Comparison of ENCODE assay signal across 18 mouse cellular contexts in the genomic region with DNA sequence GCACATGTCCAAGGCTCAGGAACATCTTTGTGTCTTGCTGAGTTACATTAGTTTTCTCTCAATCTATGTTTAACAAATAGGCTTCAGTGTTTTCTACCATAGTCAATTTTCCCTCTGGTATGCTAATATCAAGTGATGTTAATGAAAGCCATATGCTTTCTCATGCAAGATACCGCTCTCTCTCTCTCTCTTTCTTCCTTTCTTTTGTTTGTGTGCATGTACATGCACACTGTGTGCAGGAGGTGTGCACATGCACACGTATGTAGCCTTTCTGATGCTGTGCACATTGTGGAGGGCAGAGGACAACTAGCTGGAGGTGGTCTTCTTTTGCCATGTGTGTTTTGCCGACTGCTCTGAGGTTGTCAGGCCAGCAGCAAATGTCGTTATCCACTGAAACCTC.
A peak's percentile ranks its signal among the peaks of the same experiment; 100 is the strongest.
DNase-seq lines count a peak whose midpoint lies in the region; ATAC-seq and TF ChIP-seq lines count a peak whose summit lies in the region.
"Had no signal": no experiment of that assay in that cellular context is flagged by ENCODE, and none has a peak within 500 bp of the region (broad histone marks: within the 10 kb centered on the region; RNA-seq: fewer than 3 reads in every experiment).

No protein-coding gene starts in this region.

- no peaks in the 10 kb centered on the region for H3K36me3 ChIP-seq in kidney, embryonic 14.5 days (ENCODE audit: control insufficient read depth, insufficient read depth, low read length)
- H3K36me3 ChIP-seq in embryonic facial prominence, embryonic 13.5 days: no peaks in the 10 kb centered on the region
- H3K36me3 ChIP-seq in limb, embryonic 14.5 days (ENCODE audit: control insufficient read depth, insufficient read depth, low read length): no peaks in the 10 kb centered on the region
- H3K36me3 ChIP-seq in neural tube, embryonic 12.5 days: no peaks in the 10 kb centered on the region
- H3K36me3 ChIP-seq: embryonic facial prominence, embryonic 15.5 days; forebrain, embryonic 12.5 days; heart, embryonic 12.5 days had no signal

- peaks cover 8% of the 10 kb centered on the region; the same call in 1 of the 2 replicates for H3K4me1 ChIP-seq in kidney, embryonic 14.5 days (ENCODE audit: control insufficient read depth, insufficient read depth, low read length)
- H3K4me1 ChIP-seq in embryonic facial prominence, embryonic 13.5 days: peaks cover 11% of the 10 kb centered on the region
- peaks cover 13% of the 10 kb centered on the region for H3K4me1 ChIP-seq in limb, embryonic 14.5 days (ENCODE audit: control insufficient read depth, insufficient read depth, low read length)
- H3K4me1 ChIP-seq in neural tube, embryonic 12.5 days: peaks cover 9% of the 10 kb centered on the region; the same call in 1 of the 2 replicates
- H3K4me1 ChIP-seq: embryonic facial prominence, embryonic 15.5 days; forebrain, embryonic 12.5 days had no signal

- 0 out of 2 replicates have a peak overlapping the region, but pooled peaks have one; percentile 17 for H3K27ac ChIP-seq in kidney, embryonic 14.5 days (ENCODE audit: low read depth, low read length)
- H3K27ac ChIP-seq in embryonic facial prominence, embryonic 13.5 days: peak overlapping the region; percentile 12; the same call in 1 of the 2 replicates
- H3K27ac ChIP-seq in limb, embryonic 14.5 days (replicated peaks; ENCODE audit: low read depth, low read length): peak overlapping the region; percentile 53
- H3K27ac ChIP-seq in neural tube, embryonic 12.5 days: no peak overlapping the region
- H3K27ac ChIP-seq: embryonic facial prominence, embryonic 15.5 days; forebrain, embryonic 12.5 days had no signal

- no peak overlapping the region for H3K4me3 ChIP-seq in kidney, embryonic 14.5 days (ENCODE audit: low read length)
- H3K4me3 ChIP-seq in embryonic facial prominence, embryonic 13.5 days: no peak overlapping the region
- H3K4me3 ChIP-seq in limb, embryonic 14.5 days (replicated peaks; ENCODE audit: low read length): no peak overlapping the region
- H3K4me3 ChIP-seq in neural tube, embryonic 12.5 days: no peak overlapping the region
- H3K4me3 ChIP-seq: embryonic facial prominence, embryonic 15.5 days; forebrain, embryonic 12.5 days; heart, embryonic 12.5 days had no signal

- H3K9ac ChIP-seq in kidney, embryonic 14.5 days (ENCODE audit: low read depth, low read length): no peak overlapping the region
- no peak overlapping the region for H3K9ac ChIP-seq in embryonic facial prominence, embryonic 13.5 days
- H3K9ac ChIP-seq in limb, embryonic 14.5 days (ENCODE audit: low read depth, low read length, severe bottlenecking): no peak overlapping the region
- no peak overlapping the region for H3K9ac ChIP-seq in neural tube, embryonic 12.5 days
- H3K9ac ChIP-seq: embryonic facial prominence, embryonic 15.5 days; forebrain, embryonic 12.5 days; heart, embryonic 12.5 days had no signal

- H3K4me2 ChIP-seq in kidney, embryonic 14.5 days (replicated peaks; ENCODE audit: low read depth, low read length): no peak overlapping the region
- H3K4me2 ChIP-seq in embryonic facial prominence, embryonic 13.5 days: no peak overlapping the region
- H3K4me2 ChIP-seq in limb, embryonic 14.5 days (replicated peaks; ENCODE audit: low read depth, low read length, severe bottlenecking): no peak overlapping the region
- H3K4me2 ChIP-seq in neural tube, embryonic 12.5 days (replicated peaks): no peak overlapping the region
- H3K4me2 ChIP-seq: embryonic facial prominence, embryonic 15.5 days; forebrain, embryonic 12.5 days; heart, embryonic 12.5 days had no signal

- no peak for DNase-seq in kidney, adult 11 months
- no peak for DNase-seq in limb, embryonic 14.5 days (ENCODE audit: low spot score)
- DNase-seq in urinary bladder, postnatal 10 days (ENCODE audit: low spot score): no peak
- no peak for DNase-seq in kidney, adult 9 months
- DNase-seq: adrenal gland, adult 2 months; cerebellum, adult 11-12 months; cerebellum, postnatal 36 days; kidney, adult 8-10 months; midbrain, embryonic 14.5 days; right cerebral cortex, postnatal 25 days had no signal

- H3K27me3 ChIP-seq in kidney, embryonic 14.5 days (ENCODE audit: control insufficient read depth, insufficient read depth, low read length): no peaks in the 10 kb centered on the region
- H3K27me3 ChIP-seq in embryonic facial prominence, embryonic 13.5 days: no peaks in the 10 kb centered on the region
- H3K27me3 ChIP-seq in limb, embryonic 14.5 days (ENCODE audit: control insufficient read depth, insufficient read depth, low read length): no peaks in the 10 kb centered on the region
- H3K27me3 ChIP-seq in neural tube, embryonic 12.5 days (replicated peaks): no peaks in the 10 kb centered on the region
- H3K27me3 ChIP-seq: embryonic facial prominence, embryonic 15.5 days; forebrain, embryonic 12.5 days; heart, embryonic 12.5 days had no signal

- H3K9me3 ChIP-seq in kidney, embryonic 14.5 days (ENCODE audit: control insufficient read depth, low read length): no peaks in the 10 kb centered on the region
- H3K9me3 ChIP-seq in embryonic facial prominence, embryonic 13.5 days: no peaks in the 10 kb centered on the region
- no peaks in the 10 kb centered on the region for H3K9me3 ChIP-seq in limb, embryonic 14.5 days (ENCODE audit: control insufficient read depth, low read length)
- no peaks in the 10 kb centered on the region for H3K9me3 ChIP-seq in neural tube, embryonic 12.5 days
- H3K9me3 ChIP-seq: embryonic facial prominence, embryonic 15.5 days; forebrain, embryonic 12.5 days; heart, embryonic 12.5 days had no signal

- peak; percentile 43; the same call in 1 of the 2 replicates for ATAC-seq in kidney, embryonic 14.5 days (ENCODE audit: low FRiP score, low TSS enrichment)
- ATAC-seq in embryonic facial prominence, embryonic 13.5 days (ENCODE audit: insufficient number of reproducible peaks, insufficient read depth, low FRiP score, low TSS enrichment, low read depth): no peak
- no peak for ATAC-seq in limb, embryonic 14.5 days (ENCODE audit: low FRiP score, low read depth)
- peak; percentile 41 for ATAC-seq in neural tube, embryonic 12.5 days (ENCODE audit: low FRiP score, low read depth)
- ATAC-seq: hindbrain, embryonic 16.5 days; lung, postnatal 0 days had no signal

- WGBS in kidney, embryonic 14.5 days: 59% methylated on average over 4 of the region's 4 CpGs
- 30% methylated on average over 4 of the region's 4 CpGs for WGBS in embryonic facial prominence, embryonic 13.5 days
- 19% methylated on average over 4 of the region's 4 CpGs for WGBS in limb, embryonic 14.5 days
- WGBS in neural tube, embryonic 12.5 days: 58% methylated on average over 4 of the region's 4 CpGs

- no peak for TF ChIP-seq POLR2A in limb, embryonic 14.5 days (IDR thresholded peaks at IDR 0.05; ENCODE audit: borderline replicate concordance, extremely low read depth, insufficient read depth, insufficient read length)

Comparison
In these comparisons a context has a peak if more than half of its experiments do, and no peak if none do; other contexts are left out.
1. ATAC-seq: peak in kidney, embryonic 14.5 days (single experiment) and neural tube, embryonic 12.5 days (single experiment); none in embryonic facial prominence, embryonic 13.5 days (single experiment) and limb, embryonic 14.5 days (single experiment).